ENCODE assay signal across 17 mouse cellular contexts in genomic region chr6:114390129-114390528, GRCm38 (mm10).
"Had no signal": no experiment of that assay in that cellular context is flagged by ENCODE, and none has a peak within 500 bp of the region (broad histone marks: within the 10 kb centered on the region; RNA-seq: fewer than 3 reads in every experiment).

No protein-coding gene starts in this region.

- DNase-seq: left cerebral cortex, postnatal 4 days; liver; liver, embryonic 13.5 days; liver, postnatal 0 days; lung, adult 18-20 months; lung, adult 2 months; lung, embryonic 14.5 days; lung, postnatal 10 days; lung, postnatal 14 days; lung, postnatal 36 days; lung, postnatal 4 days; midbrain, embryonic 14.5 days had no signal

- ATAC-seq: liver, embryonic 12.5 days; liver, postnatal 0 days; lung, postnatal 0 days; midbrain, embryonic 13.5 days; midbrain, embryonic 15.5 days; midbrain, embryonic 16.5 days had no signal
